Mouse (Mus musculus): ENCODE data around the gene Proca1. TPM values are rescaled to one million over a fixed set of nuclear protein-coding genes. Genes with fewer than 3 reads are reported as not detected.

Gene Proca1
- polyA plus RNA-seq, 1 experiment from 2014 or later: 1.5 TPM

GRCm38 (mm10) chr11:78223586-78223985 lies 30.4 kb downstream of the Proca1 start:
- Histone ChIP-seq H3K4me3 (no peak overlapping the region), H3K4me1 (no peaks in the 10 kb centered on the region), H3K27me3 (ENCODE audit: poor library complexity, severe bottlenecking) (no peaks in the 10 kb centered on the region), H3K36me3 (replicated peaks) (peaks cover 100% of the 10 kb centered on the region), H3K27ac (no peak overlapping the region), H3K9me3 (no peaks in the 10 kb centered on the region)
- 92% methylated on average over 4 of the region's 4 CpGs for WGBS
- DNase-seq (ENCODE audit: extremely low spot score, low spot score): no peak

GRCm38 (mm10) chr11:78231518-78231917 lies 38.3 kb downstream of the Proca1 start:
- Histone ChIP-seq H3K27ac (no peak overlapping the region), H3K4me1 (no peaks in the 10 kb centered on the region), H3K36me3 (replicated peaks) (peaks cover 97% of the 10 kb centered on the region), H3K9me3 (no peaks in the 10 kb centered on the region), H3K4me3 (no peak overlapping the region), H3K27me3 (ENCODE audit: poor library complexity, severe bottlenecking) (no peaks in the 10 kb centered on the region)
- 93% methylated on average over 6 of the region's 6 CpGs for WGBS
- no peak for DNase-seq (ENCODE audit: extremely low spot score, low spot score)

- Histone ChIP-seq H3K36me3 (replicated peaks) (peaks cover 61% of the 10 kb centered on the region), H3K27me3 (ENCODE audit: poor library complexity, severe bottlenecking) (no peaks in the 10 kb centered on the region), H3K4me1 (peaks cover 15% of the 10 kb centered on the region), H3K27ac (no peak overlapping the region), H3K4me3 (no peak overlapping the region), H3K9me3 (no peaks in the 10 kb centered on the region)
- DNase-seq (ENCODE audit: extremely low spot score, low spot score): no peak
- 92% methylated on average over 9 of the region's 9 CpGs for WGBS
These were observed 47.1 kb downstream of the Proca1 start for GRCm38 (mm10) chr11:78240193-78240857.

GRCm38 (mm10) chr11:78245261-78245626 lies 52.1 kb downstream of the Proca1 start:
- WGBS: under 1% methylated on average over 19 of the region's 19 CpGs
- Histone ChIP-seq H3K27me3 (ENCODE audit: poor library complexity, severe bottlenecking) (no peaks in the 10 kb centered on the region), H3K27ac (peak overlapping the region; percentile 91), H3K4me3 (peak overlapping the region; percentile 91), H3K4me1 (peaks cover 36% of the 10 kb centered on the region), H3K36me3 (replicated peaks) (peaks cover 31% of the 10 kb centered on the region), H3K9me3 (no peaks in the 10 kb centered on the region)
- DNase-seq (ENCODE audit: extremely low spot score, low spot score): no peak

- H3K4me1 ChIP-seq: peaks cover 36% of the 10 kb centered on the region
- H3K27ac ChIP-seq: peak within 1 kb of the TSS; percentile 91
- H3K9me3 ChIP-seq: no peaks in the 10 kb centered on the region
- peak; percentile 97 for DNase-seq (ENCODE audit: extremely low spot score, low spot score)
- H3K27me3 ChIP-seq (ENCODE audit: poor library complexity, severe bottlenecking): no peaks in the 10 kb centered on the region
- peak within 1 kb of the TSS; percentile 91 for H3K4me3 ChIP-seq
- H3K36me3 ChIP-seq (replicated peaks): peaks cover 31% of the 10 kb centered on the region
- WGBS: under 1% methylated on average over 50 of the region's 50 CpGs
These were observed 52.6 kb downstream of the Proca1 start, which contains the start of the genes Sdf2 and Supt6 for GRCm38 (mm10) chr11:78245627-78246317. Gene Sdf2 (plus strand): TSS chr11:78245746. Gene Supt6 (minus strand): TSS chr11:78245987.

- WGBS: 55% methylated on average over 7 of the region's 7 CpGs
These were observed 53.3 kb downstream of the Proca1 start for GRCm38 (mm10) chr11:78246318-78247011.

GRCm38 (mm10) chr11:78247012-78247348 lies 53.8 kb downstream of the Proca1 start:
- peak overlapping the region; percentile 91; the same call in 1 of the 2 replicates for H3K4me3 ChIP-seq
- peaks cover 36% of the 10 kb centered on the region for H3K36me3 ChIP-seq (replicated peaks)
- DNase-seq (ENCODE audit: extremely low spot score, low spot score): no peak
- H3K9me3 ChIP-seq: no peaks in the 10 kb centered on the region
- peaks cover 36% of the 10 kb centered on the region for H3K4me1 ChIP-seq
- H3K27me3 ChIP-seq (ENCODE audit: poor library complexity, severe bottlenecking): no peaks in the 10 kb centered on the region
- no peak overlapping the region for H3K27ac ChIP-seq
- 77% methylated on average over 3 of the region's 3 CpGs for WGBS

More at GRCm38 (mm10) chr11:78246318-78247011, 53.3 kb downstream of the Proca1 start:
- Histone ChIP-seq H3K27ac (peak overlapping the region; percentile 91), H3K9me3 (no peaks in the 10 kb centered on the region), H3K36me3 (replicated peaks) (peaks cover 34% of the 10 kb centered on the region), H3K27me3 (ENCODE audit: poor library complexity, severe bottlenecking) (no peaks in the 10 kb centered on the region), H3K4me1 (peaks cover 36% of the 10 kb centered on the region), H3K4me3 (peak overlapping the region; percentile 91)
- DNase-seq (ENCODE audit: extremely low spot score, low spot score): no peak

- no peak for DNase-seq (ENCODE audit: extremely low spot score, low spot score)
- H3K9me3 ChIP-seq: no peaks in the 10 kb centered on the region
- peaks cover 42% of the 10 kb centered on the region for H3K36me3 ChIP-seq (replicated peaks)
- peak overlapping the region; percentile 23; the same call in 1 of the 2 replicates for H3K4me3 ChIP-seq
- 69% methylated on average over 4 of the region's 4 CpGs for WGBS
- no peaks in the 10 kb centered on the region for H3K27me3 ChIP-seq (ENCODE audit: poor library complexity, severe bottlenecking)
- peaks cover 36% of the 10 kb centered on the region for H3K4me1 ChIP-seq
- H3K27ac ChIP-seq: no peak overlapping the region
These were observed 54.5 kb downstream of the Proca1 start for GRCm38 (mm10) chr11:78247727-78248140.

Small RNAs within 50 kb of the gene (microRNA-seq; reads per million reads assigned to microRNA genes)
- gene Mir7653: not detected

Other genes with a start within 250 kb of the Proca1 start
- gene Phf12, start 210.6 kb upstream of the Proca1 start, polyA plus RNA-seq (2016; fragmentation: Nextera tagmentation; extraction: Ambion mirVana): 17.0 and 20.7 TPM in 2 replicates
- gene Dhrs13, start 161.1 kb upstream of the Proca1 start, polyA plus RNA-seq (2016; fragmentation: Nextera tagmentation; extraction: Ambion mirVana): 14.4 and 17.1 TPM in 2 replicates
- 72.5 and 72.7 TPM in 2 replicates for gene Flot2, start 155.5 kb upstream of the Proca1 start, polyA plus RNA-seq (2016; fragmentation: Nextera tagmentation; extraction: Ambion mirVana)
- gene Eral1, start 113.0 kb upstream of the Proca1 start, polyA plus RNA-seq (2016; fragmentation: Nextera tagmentation; extraction: Ambion mirVana): 39.7 and 40.7 TPM in 2 replicates
- gene Fam222b, start 98.7 kb upstream of the Proca1 start, polyA plus RNA-seq (2016; fragmentation: Nextera tagmentation; extraction: Ambion mirVana): 24.2 and 24.6 TPM in 2 replicates
- gene Traf4, start 27.8 kb upstream of the Proca1 start, polyA plus RNA-seq (2016; fragmentation: Nextera tagmentation; extraction: Ambion mirVana): 97.6 and 104 TPM in 2 replicates
- gene Nek8, start 16.7 kb upstream of the Proca1 start, polyA plus RNA-seq (2016; fragmentation: Nextera tagmentation; extraction: Ambion mirVana): 10.6 and 11.7 TPM in 2 replicates
- gene Tlcd1, start 16.7 kb upstream of the Proca1 start, polyA plus RNA-seq (2016; fragmentation: Nextera tagmentation; extraction: Ambion mirVana): 10.0 and 11.3 TPM in 2 replicates
- gene Rpl23a, start 9.8 kb upstream of the Proca1 start, polyA plus RNA-seq (2016; fragmentation: Nextera tagmentation; extraction: Ambion mirVana): 1,073 and 1,096 TPM in 2 replicates
- gene Rab34, start 5.0 kb upstream of the Proca1 start, polyA plus RNA-seq (2016; fragmentation: Nextera tagmentation; extraction: Ambion mirVana): 70.7 and 73.3 TPM in 2 replicates
- 42.9 and 43.3 TPM in 2 replicates for gene Sdf2, start 52.4 kb downstream of the Proca1 start, polyA plus RNA-seq (2016; fragmentation: Nextera tagmentation; extraction: Ambion mirVana)
- gene Supt6, start 52.6 kb downstream of the Proca1 start, polyA plus RNA-seq (2016; fragmentation: Nextera tagmentation; extraction: Ambion mirVana): 37.1 and 39.2 TPM in 2 replicates
- gene 2610507B11Rik, start 68.4 kb downstream of the Proca1 start, polyA plus RNA-seq (2016; fragmentation: Nextera tagmentation; extraction: Ambion mirVana): 72.5 and 72.7 TPM in 2 replicates
- 0.26 and 0.52 TPM in 2 replicates for gene BC030499, start 97.4 kb downstream of the Proca1 start, polyA plus RNA-seq (2016; fragmentation: Nextera tagmentation; extraction: Ambion mirVana)
- 74.9 and 76.6 TPM in 2 replicates for gene Spag5, start 108.1 kb downstream of the Proca1 start, polyA plus RNA-seq (2016; fragmentation: Nextera tagmentation; extraction: Ambion mirVana)
- gene Aldoc, start 129.6 kb downstream of the Proca1 start, polyA plus RNA-seq (2016; fragmentation: Nextera tagmentation; extraction: Ambion mirVana): 2.7 and 3.3 TPM in 2 replicates
- gene Pigs, start 135.0 kb downstream of the Proca1 start, polyA plus RNA-seq (2016; fragmentation: Nextera tagmentation; extraction: Ambion mirVana): 76.3 and 77.5 TPM in 2 replicates
- gene Unc119, start 150.1 kb downstream of the Proca1 start, polyA plus RNA-seq (2016; fragmentation: Nextera tagmentation; extraction: Ambion mirVana): 60.2 and 62.8 TPM in 2 replicates
- not detected in 2 replicates for gene Foxn1, start 193.2 kb downstream of the Proca1 start, polyA plus RNA-seq (2016; fragmentation: Nextera tagmentation; extraction: Ambion mirVana)
- gene Slc13a2, start 228.8 kb downstream of the Proca1 start, polyA plus RNA-seq (2016; fragmentation: Nextera tagmentation; extraction: Ambion mirVana): not detected in 2 replicates